ENCODE assay signal across 27 mouse cellular contexts in genomic region chr19:45627036-45627435, GRCm38 (mm10). TPM values are rescaled to one million over a fixed set of nuclear protein-coding genes. Genes with fewer than 3 reads are reported as not detected.
DNase-seq lines count a peak whose midpoint lies in the region; ATAC-seq and TF ChIP-seq lines count a peak whose summit lies in the region.
"Had no signal": no experiment of that assay in that cellular context is flagged by ENCODE, and none has a peak within 500 bp of the region (broad histone marks: within the 10 kb centered on the region; RNA-seq: fewer than 3 reads in every experiment).

No protein-coding gene starts in this region.

- no peak for TF ChIP-seq EP300 in liver, postnatal 0 days (IDR thresholded peaks at IDR 0.05; ENCODE audit: low read depth)

- no peak overlapping the region for H3K4me2 ChIP-seq in liver, postnatal 0 days (ENCODE audit: low read depth, low read length)
- H3K4me2 ChIP-seq in liver, embryonic 13.5 days = no peak overlapping the region
- H3K4me2 ChIP-seq in midbrain, embryonic 15.5 days = no peak overlapping the region
- H3K4me2 ChIP-seq: embryonic facial prominence, embryonic 13.5 days; embryonic facial prominence, embryonic 15.5 days; forebrain, embryonic 12.5 days had no signal

- no peak overlapping the region for H3K9ac ChIP-seq in liver, postnatal 0 days (replicated peaks)
- no peak overlapping the region for H3K9ac ChIP-seq in liver, embryonic 13.5 days
- no peak overlapping the region for H3K9ac ChIP-seq in midbrain, embryonic 15.5 days
- H3K9ac ChIP-seq: embryonic facial prominence, embryonic 13.5 days; embryonic facial prominence, embryonic 15.5 days; forebrain, embryonic 12.5 days; forebrain, postnatal 0 days had no signal

- WGBS in liver, postnatal 0 days (ENCODE audit: insufficient replicate concordance) = 25% methylated on average over 3 of the region's 3 CpGs
- WGBS in liver, embryonic 13.5 days (ENCODE audit: insufficient replicate concordance) = 17% methylated on average over 3 of the region's 3 CpGs
- WGBS in midbrain, embryonic 15.5 days = 22% methylated on average over 3 of the region's 3 CpGs

- peaks cover 6% of the 10 kb centered on the region for H3K36me3 ChIP-seq in liver, postnatal 0 days (replicated peaks; ENCODE audit: insufficient read depth, low read length)
- H3K36me3 ChIP-seq in liver, embryonic 13.5 days = peaks cover 17% of the 10 kb centered on the region
- peaks cover 6% of the 10 kb centered on the region; the same call in 1 of the 2 replicates for H3K36me3 ChIP-seq in midbrain, embryonic 15.5 days (replicated peaks)
- H3K36me3 ChIP-seq: forebrain, embryonic 12.5 days had no signal

- no peaks in the 10 kb centered on the region for H3K27me3 ChIP-seq in liver, postnatal 0 days (ENCODE audit: insufficient read depth, low read length)
- no peaks in the 10 kb centered on the region for H3K27me3 ChIP-seq in liver, embryonic 13.5 days
- peaks cover 3% of the 10 kb centered on the region; the same call in 1 of the 2 replicates for H3K27me3 ChIP-seq in midbrain, embryonic 15.5 days (replicated peaks)
- H3K27me3 ChIP-seq: CH12.LX; embryonic facial prominence, embryonic 13.5 days; embryonic facial prominence, embryonic 15.5 days; Patski had no signal

- H3K4me1 ChIP-seq in liver, postnatal 0 days (ENCODE audit: insufficient read depth) = peaks cover 12% of the 10 kb centered on the region
- H3K4me1 ChIP-seq in liver, embryonic 13.5 days (replicated peaks) = peaks cover 35% of the 10 kb centered on the region
- H3K4me1 ChIP-seq in midbrain, embryonic 15.5 days = no peaks in the 10 kb centered on the region
- H3K4me1 ChIP-seq: embryonic facial prominence, embryonic 13.5 days; embryonic facial prominence, embryonic 15.5 days had no signal

- no peak for TF ChIP-seq CTCF in liver, postnatal 0 days (IDR thresholded peaks at IDR 0.05; ENCODE audit: low read depth)

- peak; percentile 44 for DNase-seq in liver
- DNase-seq in liver, postnatal 0 days = no peak
- DNase-seq in liver, embryonic 13.5 days = peak; percentile 53
- DNase-seq in urinary bladder, postnatal 14 days (ENCODE audit: low spot score) = no peak
- DNase-seq: adrenal gland, adult 8-10 months; adrenal gland, postnatal 14 days; adrenal gland, postnatal 36 days; B cell, adult 2 months; cerebellum, adult 18-20 months; cerebellum, adult 8-10 months; cerebellum, adult 9-11 months; cerebellum, postnatal 14 days; cerebellum, postnatal 36 days; embryo, embryonic 11 days; forebrain, postnatal 0 days had no signal

- H3K9me3 ChIP-seq in liver, postnatal 0 days (ENCODE audit: low read length) = no peaks in the 10 kb centered on the region
- no peaks in the 10 kb centered on the region for H3K9me3 ChIP-seq in liver, embryonic 13.5 days (replicated peaks)
- no peaks in the 10 kb centered on the region for H3K9me3 ChIP-seq in midbrain, embryonic 15.5 days
- H3K9me3 ChIP-seq: embryonic facial prominence, embryonic 13.5 days; embryonic facial prominence, embryonic 15.5 days; forebrain, embryonic 10.5 days; forebrain, embryonic 12.5 days; G1E had no signal

- no peak overlapping the region for H3K27ac ChIP-seq in liver, postnatal 0 days (ENCODE audit: low read depth)
- H3K27ac ChIP-seq in liver, embryonic 13.5 days = no peak overlapping the region
- no peak overlapping the region for H3K27ac ChIP-seq in midbrain, embryonic 15.5 days
- H3K27ac ChIP-seq: embryonic facial prominence, embryonic 13.5 days; embryonic facial prominence, embryonic 15.5 days; forebrain, embryonic 10.5 days; forebrain, embryonic 12.5 days had no signal

- no peak for ATAC-seq in liver, postnatal 0 days
- ATAC-seq in liver, embryonic 13.5 days (ENCODE audit: low read depth) = peak; percentile 63
- ATAC-seq in midbrain, embryonic 15.5 days (replicated peaks) = no peak
- ATAC-seq: activated CD4-positive, CD25-positive, alpha-beta regulatory T cell, adult 4 months; CD4-positive, CD25-positive, alpha-beta regulatory T cell, adult 4 months; forebrain, embryonic 14.5 days; forebrain, postnatal 0 days; Patski had no signal

- no peak overlapping the region for H3K4me3 ChIP-seq in liver, postnatal 0 days (ENCODE audit: low read depth, low read length)
- no peak overlapping the region for H3K4me3 ChIP-seq in liver, embryonic 13.5 days (replicated peaks)
- H3K4me3 ChIP-seq in midbrain, embryonic 15.5 days = no peak overlapping the region
- H3K4me3 ChIP-seq: embryonic facial prominence, embryonic 13.5 days; embryonic facial prominence, embryonic 15.5 days; erythroblast, embryonic 14.5 days; forebrain, embryonic 10.5 days; forebrain, embryonic 12.5 days had no signal

RNA-seq across cellular contexts. Expression of gene Fbxw4, which starts 33.1 kb away (rescaled TPM):
- polyA plus RNA-seq in liver, postnatal 0 days (2015; fragmentation: Nextera tagmentation; extraction: Ambion mirVana) = 2.2 and 3.0 TPM in 2 replicates
- 1.9 and 2.3 TPM in 2 replicates for polyA plus RNA-seq in liver, embryonic 13.5 days (2015; fragmentation: Nextera tagmentation; extraction: Ambion mirVana)
- polyA plus RNA-seq in midbrain, embryonic 15.5 days (2015; fragmentation: Nextera tagmentation; extraction: Ambion mirVana) = 6.1 and 7.8 TPM in 2 replicates

Comparison
In these comparisons a context has a peak if more than half of its experiments do, and no peak if none do; other contexts are left out.
1. DNase-seq: peak in liver (single experiment) and liver, embryonic 13.5 days (single experiment); none in liver, postnatal 0 days (single experiment) and urinary bladder, postnatal 14 days (single experiment).